Mouse (Mus musculus): ENCODE results near the gene Ints7. TPM values are rescaled to one million over a fixed set of nuclear protein-coding genes. Genes with fewer than 3 reads are reported as not detected.

The Ints7 gene
- polyA plus RNA-seq, 1 experiment from 2014 or later, result 62.9 TPM

GRCm38 (mm10) chr1:191587062-191587461 lies 11.6 kb downstream of the Ints7 start:
- H3K27ac ChIP-seq, result no peak overlapping the region
- H3K27me3 ChIP-seq (replicated peaks), result no peaks in the 10 kb centered on the region
- no peak overlapping the region for H3K4me2 ChIP-seq (replicated peaks)
- WGBS, result 96% methylated on average over 3 of the region's 3 CpGs
- H3K36me3 ChIP-seq, result peaks cover 64% of the 10 kb centered on the region
- H3K9me3 ChIP-seq, result no peaks in the 10 kb centered on the region
- H3K4me1 ChIP-seq, result no peaks in the 10 kb centered on the region
- no peak overlapping the region for H3K4me3 ChIP-seq
- H3K9ac ChIP-seq, result no peak overlapping the region
- no peak for ATAC-seq (ENCODE audit: low FRiP score, low read depth)

DNA sequence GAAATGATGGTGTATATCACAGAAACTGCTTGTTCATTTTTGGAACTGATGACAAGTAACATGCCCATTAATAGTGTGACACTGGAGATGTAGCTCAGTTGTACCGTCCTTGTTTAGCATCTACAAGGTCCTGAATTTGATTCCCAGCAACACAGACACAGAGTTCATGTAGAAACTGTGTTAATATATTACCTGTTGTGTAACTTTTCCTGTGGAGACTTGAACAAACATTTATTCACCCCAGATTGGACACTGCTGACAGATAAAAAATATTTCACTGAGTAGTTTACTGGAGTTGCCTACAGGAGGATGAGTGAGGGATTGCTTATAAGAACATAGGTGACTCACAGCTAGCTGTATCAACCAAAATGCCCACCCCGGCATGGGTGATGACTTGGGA lies 13.3 kb downstream of the Ints7 start:
- H3K9ac ChIP-seq, result no peak overlapping the region
- no peaks in the 10 kb centered on the region for H3K27me3 ChIP-seq (replicated peaks)
- ATAC-seq (ENCODE audit: low FRiP score, low read depth), result no peak
- 97% methylated on average over 2 of the region's 2 CpGs for WGBS
- H3K4me2 ChIP-seq (replicated peaks), result no peak overlapping the region
- H3K36me3 ChIP-seq, result peaks cover 59% of the 10 kb centered on the region
- H3K4me3 ChIP-seq, result no peak overlapping the region
- no peak overlapping the region for H3K27ac ChIP-seq
- H3K9me3 ChIP-seq, result no peaks in the 10 kb centered on the region
- H3K4me1 ChIP-seq, result no peaks in the 10 kb centered on the region

DNA sequence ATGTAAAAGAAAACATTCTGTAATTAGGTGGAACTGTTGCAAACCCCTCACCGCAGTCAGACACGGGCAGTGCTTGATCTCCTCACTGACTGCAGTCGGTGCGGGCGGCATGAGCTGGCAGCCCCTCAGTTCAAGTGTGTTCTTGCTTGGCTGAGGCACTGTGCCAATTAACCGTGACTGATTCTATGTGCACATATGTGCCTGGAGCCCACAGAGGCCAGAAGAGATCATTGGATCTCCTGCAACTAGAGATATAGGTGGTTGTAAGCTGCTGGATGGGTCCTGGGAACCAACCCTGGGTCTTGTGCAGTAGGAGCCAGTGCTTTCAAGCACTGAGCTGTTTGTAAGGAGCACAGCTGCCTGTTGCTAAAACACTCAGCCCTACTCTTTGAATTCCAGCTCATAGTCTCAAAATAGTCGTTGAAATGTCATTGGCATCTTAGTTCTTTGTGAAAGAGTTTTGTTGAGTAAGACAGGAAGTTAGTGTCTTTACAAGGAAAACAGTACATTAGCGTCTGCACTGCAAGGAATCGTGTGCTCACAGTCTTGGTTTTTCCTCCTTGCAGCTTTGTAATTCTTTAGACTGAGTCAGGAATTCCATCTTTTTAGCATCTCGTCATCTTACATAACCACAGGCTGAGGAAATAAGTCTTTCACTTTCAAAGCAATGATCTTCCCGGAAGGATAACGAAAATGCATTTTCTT lies 16.7 kb downstream of the Ints7 start:
- H3K4me3 ChIP-seq, result no peak overlapping the region
- no peak overlapping the region for H3K4me2 ChIP-seq (replicated peaks)
- H3K9ac ChIP-seq, result no peak overlapping the region
- H3K36me3 ChIP-seq, result peaks cover 61% of the 10 kb centered on the region
- H3K9me3 ChIP-seq, result no peaks in the 10 kb centered on the region
- no peak for ATAC-seq (ENCODE audit: low FRiP score, low read depth)
- no peaks in the 10 kb centered on the region for H3K27me3 ChIP-seq (replicated peaks)
- 92% methylated on average over 12 of the region's 12 CpGs for WGBS
- H3K27ac ChIP-seq, result no peak overlapping the region
- no peaks in the 10 kb centered on the region for H3K4me1 ChIP-seq

DNA sequence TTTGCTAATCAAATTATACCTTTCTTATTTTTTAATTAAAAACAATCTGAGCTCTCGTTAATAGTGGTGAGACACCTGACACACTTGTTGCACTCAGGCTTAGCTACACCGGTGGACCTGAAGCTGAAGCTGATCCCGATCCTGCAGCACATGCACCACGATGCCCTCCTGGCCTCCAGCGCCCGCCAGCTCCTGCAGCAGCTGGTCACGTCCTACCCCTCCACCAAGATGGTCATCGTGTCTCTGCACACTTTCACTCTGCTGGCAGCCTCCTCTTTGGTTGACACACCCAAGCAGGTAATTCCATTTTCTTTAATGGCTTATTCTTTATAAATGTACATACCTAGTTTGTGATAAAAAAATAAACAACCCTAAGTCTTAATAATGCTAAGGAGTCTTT lies 20.6 kb downstream of the Ints7 start:
- Histone ChIP-seq H3K4me1 (no peaks in the 10 kb centered on the region), H3K9ac (no peak overlapping the region), H3K4me2 (replicated peaks) (no peak overlapping the region), H3K27ac (no peak overlapping the region), H3K9me3 (no peaks in the 10 kb centered on the region), H3K36me3 (peaks cover 52% of the 10 kb centered on the region), H3K4me3 (no peak overlapping the region), H3K27me3 (replicated peaks) (no peaks in the 10 kb centered on the region)
- WGBS, result 96% methylated on average over 8 of the region's 8 CpGs
- no peak for ATAC-seq (ENCODE audit: low FRiP score, low read depth)

- no peak overlapping the region for H3K4me2 ChIP-seq (replicated peaks)
- H3K36me3 ChIP-seq, result peaks cover 44% of the 10 kb centered on the region
- no peak overlapping the region for H3K4me3 ChIP-seq
- WGBS, result 86% methylated on average over 5 of the region's 5 CpGs
- no peak overlapping the region for H3K9ac ChIP-seq
- ATAC-seq (ENCODE audit: low FRiP score, low read depth), result no peak
- H3K9me3 ChIP-seq, result no peaks in the 10 kb centered on the region
- H3K4me1 ChIP-seq, result no peaks in the 10 kb centered on the region
- H3K27me3 ChIP-seq (replicated peaks), result no peaks in the 10 kb centered on the region
- no peak overlapping the region for H3K27ac ChIP-seq
These were observed 23.8 kb downstream of the Ints7 start for GRCm38 (mm10) chr1:191599210-191599609.

- no peak overlapping the region for H3K4me2 ChIP-seq (replicated peaks)
- peaks cover 60% of the 10 kb centered on the region for H3K36me3 ChIP-seq
- H3K27me3 ChIP-seq (replicated peaks), result no peaks in the 10 kb centered on the region
- H3K4me1 ChIP-seq, result no peaks in the 10 kb centered on the region
- H3K27ac ChIP-seq, result no peak overlapping the region
- H3K9me3 ChIP-seq, result no peaks in the 10 kb centered on the region
- no peak overlapping the region for H3K9ac ChIP-seq
- no peak overlapping the region for H3K4me3 ChIP-seq
- no peak for ATAC-seq (ENCODE audit: low FRiP score, low read depth)
- WGBS, result 75% methylated on average over 3 of the region's 3 CpGs
These were observed 29.3 kb downstream of the Ints7 start for GRCm38 (mm10) chr1:191604690-191605089.

DNA sequence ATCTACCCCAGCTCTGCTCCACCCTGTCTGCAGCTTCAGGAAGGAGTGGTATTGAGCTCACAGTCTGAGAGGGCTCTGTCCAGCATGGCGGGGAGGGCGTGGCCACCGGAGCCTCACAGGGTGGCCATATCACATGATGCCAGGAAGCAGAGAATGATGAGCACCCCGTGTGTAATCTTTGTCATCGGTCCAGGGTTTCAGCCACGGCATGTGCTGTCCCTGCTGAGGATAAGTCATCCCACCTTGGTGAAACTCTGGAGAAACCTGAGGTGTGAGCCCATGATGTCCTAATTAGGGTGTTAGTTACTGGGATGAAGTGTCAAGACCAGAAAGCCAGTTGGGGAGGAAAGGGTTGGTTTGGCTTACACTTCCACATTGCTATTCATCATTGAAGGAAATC lies 33.6 kb downstream of the Ints7 start:
- WGBS, result 98% methylated on average over 6 of the region's 6 CpGs

DNA sequence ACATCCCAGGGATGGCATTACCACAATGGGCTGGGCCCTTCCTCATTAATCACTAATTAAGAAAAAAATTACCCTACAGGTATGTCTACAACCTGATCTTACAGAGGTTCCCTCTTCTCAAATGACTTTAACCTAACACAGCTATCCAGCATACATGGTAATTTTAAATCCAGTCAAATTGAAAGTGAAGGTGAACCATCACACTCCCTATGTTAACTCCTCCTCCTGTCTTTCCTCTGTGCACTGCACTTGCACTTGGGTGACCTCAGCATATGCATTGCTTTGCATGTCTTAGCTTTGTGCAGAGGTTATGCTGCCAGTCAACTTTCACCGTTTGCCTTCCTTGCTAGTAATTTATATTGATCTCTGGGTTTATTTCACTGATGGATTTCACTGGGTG lies 34.1 kb downstream of the Ints7 start:
- Histone ChIP-seq H3K4me2 (replicated peaks) (no peak overlapping the region), H3K9me3 (no peaks in the 10 kb centered on the region), H3K4me3 (no peak overlapping the region), H3K4me1 (no peaks in the 10 kb centered on the region), H3K36me3 (peaks cover 85% of the 10 kb centered on the region), H3K9ac (no peak overlapping the region), H3K27ac (no peak overlapping the region), H3K27me3 (replicated peaks) (no peaks in the 10 kb centered on the region)
- 90% methylated on average over 1 of the region's 1 CpGs for WGBS
- no peak for ATAC-seq (ENCODE audit: low FRiP score, low read depth)

More for the DNA sequence above, 33.6 kb downstream of the Ints7 start:
- Histone ChIP-seq H3K36me3 (peaks cover 81% of the 10 kb centered on the region), H3K4me1 (no peaks in the 10 kb centered on the region), H3K4me3 (no peak overlapping the region), H3K9me3 (no peaks in the 10 kb centered on the region), H3K4me2 (replicated peaks) (no peak overlapping the region), H3K9ac (no peak overlapping the region), H3K27me3 (replicated peaks) (no peaks in the 10 kb centered on the region), H3K27ac (no peak overlapping the region)
- ATAC-seq (ENCODE audit: low FRiP score, low read depth), result no peak

DNA sequence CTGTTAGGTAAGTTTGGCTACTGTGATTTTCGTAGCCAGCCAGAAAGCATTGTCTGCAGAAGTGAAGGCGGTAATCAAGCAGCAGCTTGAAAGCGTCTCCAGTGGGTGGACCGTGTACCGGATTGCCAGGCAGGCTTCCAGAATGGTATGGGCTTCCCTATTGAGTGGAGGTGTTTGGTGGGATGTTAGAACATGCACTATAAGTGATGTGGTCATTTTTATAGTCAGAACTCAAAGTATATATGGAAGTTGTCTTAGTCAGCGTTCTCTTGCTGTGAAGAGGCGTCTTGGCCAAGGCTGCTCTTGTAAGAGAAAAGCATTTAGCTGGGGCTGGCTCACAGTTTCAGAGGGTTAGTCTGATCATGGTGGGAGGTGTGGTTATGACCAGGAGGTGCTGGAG lies 34.9 kb downstream of the Ints7 start:
- Histone ChIP-seq H3K27me3 (replicated peaks) (no peaks in the 10 kb centered on the region), H3K9ac (no peak overlapping the region), H3K4me2 (replicated peaks) (no peak overlapping the region), H3K4me1 (no peaks in the 10 kb centered on the region), H3K9me3 (no peaks in the 10 kb centered on the region), H3K4me3 (no peak overlapping the region), H3K36me3 (peaks cover 85% of the 10 kb centered on the region), H3K27ac (no peak overlapping the region)
- ATAC-seq (ENCODE audit: low FRiP score, low read depth), result no peak
- 94% methylated on average over 7 of the region's 7 CpGs for WGBS

DNA sequence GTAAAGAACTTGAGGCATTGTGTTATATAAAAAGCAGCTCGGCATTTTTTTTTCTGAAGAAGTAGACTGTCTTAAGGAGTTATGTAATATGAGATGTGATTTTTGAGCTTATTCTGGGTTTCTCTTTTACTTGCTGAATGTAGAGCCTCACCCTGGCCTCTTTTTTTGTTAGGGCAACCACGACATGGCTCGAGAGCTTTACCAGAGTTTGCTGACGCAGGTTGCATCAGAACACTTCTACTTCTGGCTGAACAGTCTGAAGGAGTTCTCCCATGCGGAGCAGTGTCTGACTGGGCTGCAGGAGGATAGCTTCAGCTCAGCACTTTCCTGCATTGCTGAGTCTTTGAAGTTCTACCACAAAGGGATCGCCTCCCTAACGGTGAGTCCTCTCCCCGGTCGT lies 36.2 kb downstream of the Ints7 start:
- H3K4me1 ChIP-seq, result no peaks in the 10 kb centered on the region
- H3K9me3 ChIP-seq, result no peaks in the 10 kb centered on the region
- no peak for ATAC-seq (ENCODE audit: low FRiP score, low read depth)
- 89% methylated on average over 9 of the region's 9 CpGs for WGBS
- H3K4me2 ChIP-seq (replicated peaks), result no peak overlapping the region
- peaks cover 87% of the 10 kb centered on the region for H3K36me3 ChIP-seq
- H3K27me3 ChIP-seq (replicated peaks), result no peaks in the 10 kb centered on the region
- no peak overlapping the region for H3K4me3 ChIP-seq
- H3K9ac ChIP-seq, result no peak overlapping the region
- H3K27ac ChIP-seq, result no peak overlapping the region

DNA sequence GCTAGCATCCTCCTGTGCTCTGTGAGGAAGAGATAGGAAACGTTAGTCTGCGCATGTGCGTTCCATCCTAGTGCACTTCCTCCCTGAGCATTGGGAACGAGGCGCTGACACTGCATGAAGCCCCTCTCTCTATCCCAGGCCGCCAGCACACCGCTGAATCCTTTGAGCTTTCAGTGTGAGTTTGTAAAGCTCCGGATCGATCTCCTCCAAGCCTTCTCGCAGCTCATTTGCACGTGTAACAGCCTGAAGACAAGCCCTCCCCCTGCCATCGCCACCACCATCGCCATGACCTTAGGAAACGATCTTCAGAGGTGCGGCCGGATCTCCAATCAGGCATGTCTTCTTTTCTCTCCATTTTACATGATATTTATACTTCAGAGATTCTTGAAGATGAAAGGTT lies 37.4 kb downstream of the Ints7 start:
- H3K4me2 ChIP-seq (replicated peaks), result no peak overlapping the region
- H3K9ac ChIP-seq, result no peak overlapping the region
- H3K4me3 ChIP-seq, result no peak overlapping the region
- no peak for ATAC-seq (ENCODE audit: low FRiP score, low read depth)
- no peaks in the 10 kb centered on the region for H3K9me3 ChIP-seq
- H3K36me3 ChIP-seq, result peaks cover 87% of the 10 kb centered on the region
- H3K27ac ChIP-seq, result no peak overlapping the region
- H3K4me1 ChIP-seq, result no peaks in the 10 kb centered on the region
- no peaks in the 10 kb centered on the region for H3K27me3 ChIP-seq (replicated peaks)
- 88% methylated on average over 16 of the region's 16 CpGs for WGBS

GRCm38 (mm10) chr1:191616245-191616644 lies 40.8 kb downstream of the Ints7 start:
- no peaks in the 10 kb centered on the region for H3K4me1 ChIP-seq

GRCm38 (mm10) chr1:191617589-191617988 lies 42.2 kb downstream of the Ints7 start:
- WGBS, result 90% methylated on average over 3 of the region's 3 CpGs
- Histone ChIP-seq H3K27ac (no peak overlapping the region), H3K9me3 (no peaks in the 10 kb centered on the region), H3K4me1 (no peaks in the 10 kb centered on the region), H3K4me3 (no peak overlapping the region), H3K27me3 (replicated peaks) (no peaks in the 10 kb centered on the region), H3K9ac (no peak overlapping the region), H3K36me3 (peaks cover 91% of the 10 kb centered on the region), H3K4me2 (replicated peaks) (no peak overlapping the region)
- no peak for ATAC-seq (ENCODE audit: low FRiP score, low read depth)

More at GRCm38 (mm10) chr1:191616245-191616644, 40.8 kb downstream of the Ints7 start:
- WGBS, result 74% methylated on average over 8 of the region's 8 CpGs
- H3K4me2 ChIP-seq (replicated peaks), result no peak overlapping the region
- no peak overlapping the region for H3K9ac ChIP-seq
- no peak overlapping the region for H3K27ac ChIP-seq
- no peak overlapping the region for H3K4me3 ChIP-seq
- H3K27me3 ChIP-seq (replicated peaks), result no peaks in the 10 kb centered on the region
- ATAC-seq (ENCODE audit: low FRiP score, low read depth), result no peak
- H3K9me3 ChIP-seq, result no peaks in the 10 kb centered on the region
- peaks cover 89% of the 10 kb centered on the region for H3K36me3 ChIP-seq
